Mouse (Mus musculus): ENCODE measurements around the gene 5730596B20Rik. TPM values are rescaled to one million over a fixed set of nuclear protein-coding genes. Genes with fewer than 3 reads are reported as not detected.
A peak's percentile ranks its signal among the peaks of the same experiment; 100 is the strongest.

The 5730596B20Rik gene
- polyA plus RNA-seq, 1 experiment from 2014 or later, result 0.12 TPM

- peak; percentile 63 for DNase-seq (ENCODE audit: low spot score)
- H3K27me3 ChIP-seq (replicated peaks; ENCODE audit: low read depth, poor library complexity, severe bottlenecking), result peaks cover 100% of the 10 kb centered on the region
- peak within 1 kb of the TSS; percentile 87 for H3K27ac ChIP-seq (replicated peaks)
- H3K36me3 ChIP-seq (replicated peaks), result no peaks in the 10 kb centered on the region
- peak within 1 kb of the TSS; percentile 78 for H3K4me3 ChIP-seq
- no peaks in the 10 kb centered on the region for H3K9me3 ChIP-seq
- peaks cover 11% of the 10 kb centered on the region for H3K4me1 ChIP-seq
- WGBS, result under 1% methylated on average over 25 of the region's 25 CpGs
These were observed 12.5 kb upstream of the 5730596B20Rik start, which contains the start of gene Hoxa2 for GRCm38 (mm10) chr6:52164626-52165440. TSS of gene Hoxa2 (minus strand) at chr6:52164831.

GRCm38 (mm10) chr6:52165441-52166370, 11.6 kb upstream of the 5730596B20Rik start:
- Histone ChIP-seq H3K27me3 (replicated peaks; ENCODE audit: low read depth, poor library complexity, severe bottlenecking) (peaks cover 100% of the 10 kb centered on the region), H3K27ac (replicated peaks) (peak overlapping the region; percentile 87), H3K4me3 (peak overlapping the region; percentile 78), H3K4me1 (peaks cover 11% of the 10 kb centered on the region), H3K36me3 (replicated peaks) (no peaks in the 10 kb centered on the region), H3K9me3 (no peaks in the 10 kb centered on the region)
- WGBS, result under 1% methylated on average over 28 of the region's 28 CpGs
- peak; percentile 61 for DNase-seq (ENCODE audit: low spot score)

GRCm38 (mm10) chr6:52166431-52167077, 10.7 kb upstream of the 5730596B20Rik start:
- no peaks in the 10 kb centered on the region for H3K9me3 ChIP-seq
- H3K4me1 ChIP-seq, result peaks cover 19% of the 10 kb centered on the region
- DNase-seq (ENCODE audit: low spot score), result peak; percentile 41
- H3K4me3 ChIP-seq, result peak overlapping the region; percentile 78
- 1% methylated on average over 4 of the region's 4 CpGs for WGBS
- peaks cover 100% of the 10 kb centered on the region for H3K27me3 ChIP-seq (replicated peaks; ENCODE audit: low read depth, poor library complexity, severe bottlenecking)
- H3K27ac ChIP-seq (replicated peaks), result peak overlapping the region; percentile 87
- no peaks in the 10 kb centered on the region for H3K36me3 ChIP-seq (replicated peaks)

GRCm38 (mm10) chr6:52167176-52167575, 10.1 kb upstream of the 5730596B20Rik start:
- H3K27ac ChIP-seq (replicated peaks), result peak overlapping the region; percentile 87
- no peak for DNase-seq (ENCODE audit: low spot score)
- no peaks in the 10 kb centered on the region for H3K36me3 ChIP-seq (replicated peaks)
- H3K9me3 ChIP-seq, result no peaks in the 10 kb centered on the region
- H3K4me1 ChIP-seq, result peaks cover 25% of the 10 kb centered on the region
- WGBS, result 11% methylated on average over 1 of the region's 1 CpGs
- peaks cover 100% of the 10 kb centered on the region for H3K27me3 ChIP-seq (replicated peaks; ENCODE audit: low read depth, poor library complexity, severe bottlenecking)
- peak overlapping the region; percentile 78 for H3K4me3 ChIP-seq

GRCm38 (mm10) chr6:52167736-52168161, 9.5 kb upstream of the 5730596B20Rik start:
- H3K27ac ChIP-seq (replicated peaks), result peak overlapping the region; percentile 87
- peak; percentile 45 for DNase-seq (ENCODE audit: low spot score)
- H3K4me1 ChIP-seq, result peaks cover 31% of the 10 kb centered on the region
- peak overlapping the region; percentile 78 for H3K4me3 ChIP-seq
- 2% methylated on average over 14 of the region's 14 CpGs for WGBS
- H3K36me3 ChIP-seq (replicated peaks), result no peaks in the 10 kb centered on the region
- peaks cover 100% of the 10 kb centered on the region for H3K27me3 ChIP-seq (replicated peaks; ENCODE audit: low read depth, poor library complexity, severe bottlenecking)
- no peaks in the 10 kb centered on the region for H3K9me3 ChIP-seq

- Histone ChIP-seq H3K4me1 (peaks cover 33% of the 10 kb centered on the region), H3K4me3 (peak overlapping the region; percentile 78), H3K27ac (replicated peaks) (peak overlapping the region; percentile 87), H3K27me3 (replicated peaks; ENCODE audit: low read depth, poor library complexity, severe bottlenecking) (peaks cover 100% of the 10 kb centered on the region), H3K9me3 (no peaks in the 10 kb centered on the region), H3K36me3 (replicated peaks) (no peaks in the 10 kb centered on the region)
- WGBS, result under 1% methylated on average over 42 of the region's 42 CpGs
- DNase-seq (ENCODE audit: low spot score), result peak; percentile 67
These were observed 8.9 kb upstream of the 5730596B20Rik start for GRCm38 (mm10) chr6:52168191-52169055.

GRCm38 (mm10) chr6:52169499-52170165, 7.7 kb upstream of the 5730596B20Rik start:
- peaks cover 33% of the 10 kb centered on the region for H3K4me1 ChIP-seq
- no peaks in the 10 kb centered on the region for H3K9me3 ChIP-seq
- 4% methylated on average over 16 of the region's 16 CpGs for WGBS
- peak overlapping the region; percentile 71 for H3K27ac ChIP-seq (replicated peaks)
- no peaks in the 10 kb centered on the region for H3K36me3 ChIP-seq (replicated peaks)
- no peak for DNase-seq (ENCODE audit: low spot score)
- H3K4me3 ChIP-seq, result peak overlapping the region; percentile 78
- peaks cover 100% of the 10 kb centered on the region for H3K27me3 ChIP-seq (replicated peaks; ENCODE audit: low read depth, poor library complexity, severe bottlenecking)

GRCm38 (mm10) chr6:52170166-52170897, 7.0 kb upstream of the 5730596B20Rik start:
- WGBS, result 1% methylated on average over 40 of the region's 40 CpGs
- Histone ChIP-seq H3K36me3 (replicated peaks) (no peaks in the 10 kb centered on the region), H3K27me3 (replicated peaks; ENCODE audit: low read depth, poor library complexity, severe bottlenecking) (peaks cover 100% of the 10 kb centered on the region), H3K4me1 (peaks cover 33% of the 10 kb centered on the region), H3K27ac (replicated peaks) (peak overlapping the region; percentile 71), H3K4me3 (peak overlapping the region; percentile 78), H3K9me3 (no peaks in the 10 kb centered on the region)
- no peak for DNase-seq (ENCODE audit: low spot score)

GRCm38 (mm10) chr6:52170898-52171223, 6.4 kb upstream of the 5730596B20Rik start:
- peaks cover 100% of the 10 kb centered on the region for H3K27me3 ChIP-seq (replicated peaks; ENCODE audit: low read depth, poor library complexity, severe bottlenecking)
- 2% methylated on average over 5 of the region's 5 CpGs for WGBS
- no peaks in the 10 kb centered on the region for H3K9me3 ChIP-seq
- H3K4me1 ChIP-seq, result peaks cover 38% of the 10 kb centered on the region
- H3K27ac ChIP-seq (replicated peaks), result peak overlapping the region; percentile 71
- H3K4me3 ChIP-seq, result peak overlapping the region; percentile 78
- no peak for DNase-seq (ENCODE audit: low spot score)
- no peaks in the 10 kb centered on the region for H3K36me3 ChIP-seq (replicated peaks)

- Histone ChIP-seq H3K4me3 (peak overlapping the region; percentile 78), H3K36me3 (replicated peaks) (no peaks in the 10 kb centered on the region), H3K27me3 (replicated peaks; ENCODE audit: low read depth, poor library complexity, severe bottlenecking) (peaks cover 100% of the 10 kb centered on the region), H3K27ac (replicated peaks) (peak overlapping the region; percentile 30; the same call in 1 of the 2 replicates), H3K4me1 (peaks cover 40% of the 10 kb centered on the region), H3K9me3 (no peaks in the 10 kb centered on the region)
- peak; percentile 73 for DNase-seq (ENCODE audit: low spot score)
- WGBS, result 2% methylated on average over 4 of the region's 4 CpGs
These were observed 6.0 kb upstream of the 5730596B20Rik start for GRCm38 (mm10) chr6:52171331-52171730.
